Mouse (Mus musculus) thymus, adult 18-20 months (tissue): ENCODE measurements around the gene Clec4n.
"Not testable (repeated sequence)": the region's sequence is repeated elsewhere in the genome, so short reads cannot be mapped to it uniquely, and the experiment has no call there.

ENCODE experiments used
- DNase-seq, 2 experiments: peaks; one replicate each; pipeline ENCODE4 v3.0.0; 2022; ENCODE audit warnings: mixed read lengths in 2 of 2

Gene Clec4n

GRCm38 (mm10) chr6:123292751-123293400, 63.2 kb downstream of the Clec4n start:
- no peak for DNase-seq

DNA sequence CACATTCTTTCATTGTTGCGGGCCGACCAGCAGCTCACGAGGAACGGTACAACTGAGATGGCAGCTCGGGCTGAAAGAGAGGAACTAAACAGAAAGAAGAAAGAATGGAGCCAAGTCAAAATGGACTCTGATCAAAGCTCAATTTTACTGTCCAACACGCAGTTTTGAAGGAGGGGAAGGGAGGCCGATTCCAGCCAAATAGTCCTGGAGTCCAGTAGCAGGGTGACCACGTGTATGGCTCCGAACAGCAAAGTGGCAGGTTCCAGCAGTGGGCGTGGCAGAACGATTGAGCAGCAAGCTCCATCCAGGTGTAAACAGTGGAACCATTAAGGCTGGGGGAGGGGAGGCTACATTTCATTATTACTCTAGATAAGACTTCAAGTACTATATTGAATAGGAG, 63.9 kb downstream of the Clec4n start:
- DNase-seq = not testable (repeated sequence)
